Mouse (Mus musculus): ENCODE measurements around the gene Rab4b. TPM values are rescaled to one million over a fixed set of nuclear protein-coding genes. Genes with fewer than 3 reads are reported as not detected.

Gene Rab4b
- total RNA-seq (2023): 10 to 100 TPM; 91.2 to 94.2 TPM

DNA sequence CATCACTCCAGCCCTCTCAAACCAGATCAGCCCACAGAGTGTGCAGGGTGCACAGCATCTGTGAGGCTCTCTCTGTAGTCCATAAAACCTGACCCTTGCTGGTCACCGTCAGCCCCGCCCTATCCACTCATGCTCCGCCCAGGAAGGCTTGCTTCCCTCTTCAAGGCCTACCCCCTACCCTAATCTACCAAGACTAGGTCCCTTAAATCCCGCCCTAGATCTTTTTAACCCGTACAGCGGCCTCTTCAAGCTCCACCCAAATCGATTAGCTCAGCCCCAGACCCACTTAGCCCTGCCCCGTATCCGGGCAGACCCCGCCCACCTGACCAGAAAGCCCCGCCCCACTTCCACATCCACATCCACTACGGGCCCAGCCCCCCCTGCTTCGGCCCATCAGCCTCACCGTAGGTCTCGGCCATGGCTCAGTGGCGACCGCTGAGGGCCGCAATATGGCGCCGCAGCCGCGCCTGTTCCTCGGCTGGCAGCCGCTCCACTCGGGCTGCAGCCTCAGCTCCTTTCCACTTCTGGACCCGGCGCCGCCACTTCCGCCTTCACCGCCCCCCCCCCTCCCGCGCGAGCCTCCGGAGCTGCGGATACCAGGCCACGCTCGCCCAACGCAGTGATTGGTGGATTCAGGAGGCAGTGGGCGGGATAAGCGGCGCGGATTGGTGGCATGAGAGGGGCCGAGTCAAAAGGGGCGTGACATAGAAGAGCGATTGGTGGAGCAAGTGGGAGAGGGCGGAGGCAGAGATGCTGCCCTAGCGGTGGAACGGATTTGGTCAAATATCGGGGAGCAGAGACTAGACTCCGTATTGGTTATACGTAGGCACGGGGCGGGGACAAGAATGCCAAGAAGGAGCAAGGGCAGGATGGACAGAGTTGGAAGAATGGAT, at the start of gene Rab4b:
Gene Rab4b (minus strand): TSS at position 573 of the 893 bp plus-strand sequence.

DNA sequence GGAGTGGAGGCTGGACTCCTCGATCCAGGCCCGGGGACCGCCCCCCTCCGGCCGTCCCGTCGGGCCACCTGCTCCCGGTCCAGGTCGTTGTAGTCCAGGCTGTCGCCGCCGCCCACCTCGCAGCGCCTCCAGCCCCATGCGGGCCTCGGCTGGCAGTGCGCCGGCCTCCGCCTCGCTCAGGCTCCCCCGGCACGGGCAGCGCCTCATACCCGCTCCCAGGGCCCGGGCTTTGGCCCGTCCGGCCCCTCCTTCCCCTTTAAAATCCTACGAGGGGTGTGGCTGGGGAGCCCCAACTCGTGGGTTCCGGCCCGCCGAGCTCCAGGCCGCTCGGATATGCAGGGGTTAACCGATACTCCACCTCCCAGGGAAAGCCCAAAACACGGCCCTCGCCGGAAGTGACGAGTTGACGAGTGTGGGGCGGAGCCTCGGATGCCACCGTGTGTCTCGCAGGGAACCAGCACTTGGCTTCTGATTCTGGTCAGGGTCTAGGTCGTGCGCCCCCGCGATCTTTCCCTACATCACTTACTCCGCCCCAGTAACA, 49.7 kb upstream of the Rab4b start, which contains the start of gene Itpkc:
Gene Itpkc (minus strand): TSS at position 381 of the 541 bp plus-strand sequence.

DNA sequence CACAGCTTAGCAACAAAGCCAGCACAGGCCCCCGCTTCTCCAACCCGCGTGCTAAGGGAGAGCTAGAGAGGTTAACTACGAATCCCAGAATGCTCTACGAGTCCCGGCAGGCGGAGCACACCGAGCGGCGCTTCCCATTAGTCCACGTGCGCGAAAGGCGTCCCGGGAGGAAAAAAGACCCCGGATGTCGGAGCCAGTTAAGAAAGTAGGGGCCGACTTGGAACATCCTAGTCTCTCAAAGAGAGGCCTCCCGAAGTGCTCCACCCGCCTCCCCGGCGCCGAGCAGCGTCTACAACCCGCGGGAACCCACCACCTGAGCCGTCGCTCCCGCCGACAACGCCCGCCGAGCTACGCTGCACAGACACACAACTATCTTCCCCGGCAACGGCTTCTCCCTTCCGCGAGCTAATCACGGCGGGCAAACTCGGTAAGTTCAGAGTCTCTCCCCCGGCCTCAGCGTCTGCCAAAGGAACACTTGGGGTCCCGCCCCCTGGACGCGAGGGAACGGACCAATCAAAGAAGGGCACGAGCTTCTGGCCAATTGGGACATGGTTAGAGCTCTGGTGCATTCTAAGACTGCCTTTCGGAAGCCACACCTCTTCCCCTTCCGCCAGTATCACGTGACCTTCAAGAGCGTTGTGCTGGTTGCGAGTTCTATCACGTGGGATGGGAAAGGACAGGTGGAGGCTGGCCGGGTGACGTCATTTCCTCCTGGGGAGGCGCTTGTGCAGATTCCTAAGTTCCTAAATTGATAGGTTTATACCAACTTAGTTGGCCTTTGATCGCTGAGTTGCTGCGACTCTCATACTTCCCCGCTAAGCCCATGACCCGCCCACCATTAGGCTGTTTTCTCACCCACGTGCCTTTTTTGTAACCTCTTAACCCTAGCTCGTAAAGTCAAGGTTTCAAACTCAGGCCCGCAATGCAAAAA, 17.2 kb upstream of the Rab4b start, which contains the start of the genes BC024978 and Snrpa:
Gene BC024978 (plus strand): TSS at position 101 of the 931 bp plus-strand sequence.
Gene Snrpa (minus strand): TSS at position 591 of the 931 bp plus-strand sequence.

DNA sequence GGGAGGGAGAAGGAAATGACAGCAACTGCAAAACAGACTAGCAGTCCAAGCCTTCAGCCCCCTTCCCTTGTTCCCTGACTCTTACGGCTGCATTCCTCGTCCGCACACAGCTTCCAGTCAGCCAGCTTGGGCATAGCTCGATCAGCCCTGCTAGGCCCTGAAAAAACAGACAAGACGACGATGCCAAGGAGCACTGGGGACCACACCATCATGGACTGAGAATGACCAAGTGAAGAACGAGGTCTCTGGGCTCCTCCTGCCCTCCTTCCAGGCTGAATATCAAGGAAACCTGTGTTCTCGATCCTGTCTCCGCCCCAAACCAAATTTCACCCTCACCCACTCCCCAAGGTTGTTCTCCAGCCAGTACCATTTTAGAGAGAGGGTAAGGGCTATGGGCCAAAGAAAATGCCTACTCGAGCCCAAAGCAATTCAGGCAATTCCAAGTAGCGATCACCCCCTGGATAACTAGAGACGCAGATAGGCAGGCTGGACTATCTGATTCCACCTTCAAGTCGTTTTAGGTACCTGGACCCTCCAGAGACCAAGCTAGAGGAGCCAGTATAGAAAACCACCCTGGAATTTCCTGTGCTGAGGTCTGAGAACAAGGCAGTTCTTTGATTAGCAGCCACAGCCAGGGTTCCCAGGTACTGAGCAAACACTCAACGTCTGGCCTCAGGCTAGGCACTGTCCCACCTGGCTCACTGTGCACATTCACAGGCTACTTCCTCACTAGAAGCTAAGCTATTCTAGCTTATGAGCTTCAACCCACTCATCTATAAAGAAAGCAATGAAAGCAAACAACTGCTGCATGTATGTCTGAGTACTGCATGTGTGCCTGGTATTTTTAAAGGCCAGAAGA, 2.4 kb upstream of the Rab4b start, which contains the start of the genes Gm21983 and Mia:
Gene Gm21983 (minus strand): TSS at position 250 of the 859 bp plus-strand sequence.
Gene Mia (minus strand): TSS at position 321 of the 859 bp plus-strand sequence.

DNA sequence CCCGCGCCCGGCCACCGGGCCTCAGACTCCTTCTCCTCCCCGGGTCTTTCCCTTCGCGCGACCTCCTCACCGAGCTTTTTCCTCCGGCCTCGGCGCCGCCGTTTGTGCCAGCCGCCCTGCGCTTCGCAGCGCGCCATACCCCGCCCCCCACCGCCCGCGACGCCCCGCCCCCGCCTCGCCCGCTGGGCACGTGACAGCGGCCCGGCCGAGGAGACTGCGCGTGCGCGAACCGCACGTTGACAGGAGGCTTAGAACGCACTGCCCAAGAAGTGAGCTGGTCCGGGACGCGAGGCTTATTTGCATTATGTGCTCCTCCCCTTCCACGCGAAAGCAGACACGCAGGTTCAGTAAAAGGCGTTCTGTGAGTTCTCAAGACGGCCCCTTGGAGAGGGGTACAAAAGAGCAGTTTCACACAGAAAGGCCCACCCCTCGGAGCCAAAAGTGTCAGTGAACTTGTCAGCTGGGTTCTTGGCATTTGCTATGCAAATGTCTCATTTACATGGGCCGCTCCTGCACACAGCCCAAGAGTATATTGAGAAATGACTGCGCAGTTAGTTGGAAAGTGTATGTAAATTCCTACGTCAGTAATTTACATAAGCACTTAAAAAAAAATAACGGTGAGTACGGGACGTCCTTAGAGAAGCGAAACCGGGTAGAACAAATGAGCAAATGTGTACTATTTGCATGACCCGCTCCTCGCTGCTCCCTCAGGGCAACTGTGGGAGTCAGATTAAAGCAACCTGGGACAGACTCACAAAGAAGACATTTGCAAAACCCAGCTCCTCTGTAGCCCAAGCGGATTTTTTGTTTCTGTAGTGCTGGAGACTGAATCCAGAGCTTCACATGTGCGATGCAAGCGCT, 11.9 kb downstream of the Rab4b start, which contains the start of gene Egln2:
Gene Egln2 (minus strand): TSS at position 189 of the 861 bp plus-strand sequence.

DNA sequence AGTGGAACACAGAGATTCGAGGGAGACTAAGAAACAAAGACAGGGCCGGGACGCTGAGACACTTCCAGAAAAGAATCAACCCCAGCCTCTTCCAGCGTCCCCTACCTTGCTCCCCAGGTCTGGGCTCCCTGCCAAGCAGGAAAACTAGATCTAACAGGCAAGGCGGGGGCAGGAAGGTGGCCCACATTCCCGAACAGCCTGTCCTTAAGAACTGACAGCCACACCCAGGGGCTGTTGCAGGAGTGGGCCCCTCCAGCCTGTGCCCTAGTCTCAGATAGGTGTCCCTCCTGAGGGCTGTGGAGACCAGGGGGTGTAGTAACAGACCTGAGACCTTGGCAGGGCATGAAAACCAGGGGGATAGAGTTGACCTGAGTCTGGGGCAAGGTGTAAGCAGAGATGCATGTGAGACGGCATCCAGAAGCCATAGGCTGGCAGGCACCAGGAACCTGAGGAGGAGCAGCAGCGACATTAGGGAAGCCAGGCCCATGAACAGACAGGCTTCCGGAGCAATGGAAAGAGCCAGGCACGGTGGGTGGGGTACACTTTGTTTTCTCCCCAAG, 25.4 kb downstream of the Rab4b start, which contains the start of gene Cyp2t4:
Gene Cyp2t4 (plus strand): TSS at position 510 of the 560 bp plus-strand sequence.

DNA sequence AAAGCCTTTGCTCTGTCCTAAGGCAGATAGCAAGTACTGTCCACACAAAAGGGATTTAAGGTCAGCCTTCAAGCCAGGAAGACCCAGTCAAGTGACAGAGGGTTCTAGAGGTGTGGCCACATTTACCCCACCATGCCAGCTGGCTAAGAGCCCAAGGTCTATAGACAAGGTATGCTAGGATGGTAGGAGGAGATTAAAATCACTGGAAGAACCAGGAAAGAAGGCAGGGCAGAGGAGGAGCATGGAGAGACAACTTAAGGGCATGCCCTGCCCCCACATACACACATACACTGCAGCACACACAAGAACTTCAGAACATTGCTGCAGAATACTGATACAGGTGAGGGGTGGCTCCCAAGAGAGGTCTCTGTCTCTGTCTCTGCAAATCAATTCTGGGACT, 59.0 kb downstream of the Rab4b start, which contains the start of gene Cyp2f2:
Gene Cyp2f2 (plus strand): TSS at position 234 of the 400 bp plus-strand sequence.

Other genes with a start within 250 kb of the Rab4b start
- not detected for gene Cyp2a22, start 239.5 kb downstream of the Rab4b start, total RNA-seq (2023)
- gene Cyp2a12, start 149.8 kb downstream of the Rab4b start, total RNA-seq (2023): not detected
- gene Cyp2f2, start 59.0 kb downstream of the Rab4b start, total RNA-seq (2023): not detected
- gene Cyp2t4, start 25.2 kb downstream of the Rab4b start, total RNA-seq (2023): not detected
- 10 to 100 TPM; 86.3 to 86.7 TPM for gene Egln2, start 12.1 kb downstream of the Rab4b start, total RNA-seq (2023)
- not detected for gene Gm21983, start 2.2 kb upstream of the Rab4b start, total RNA-seq (2023)
- under 1 TPM in 1 of 2 experiments, not detected in 1; 0.80 TPM for gene Mia, start 2.3 kb upstream of the Rab4b start, total RNA-seq (2023)
- 10 to 100 TPM; 16.2 to 19.2 TPM for gene BC024978, start 16.9 kb upstream of the Rab4b start, total RNA-seq (2023)
- gene Snrpa, start 17.4 kb upstream of the Rab4b start, total RNA-seq (2023): 10 to 100 TPM; 69.5 to 79.4 TPM
- gene Itpkc, start 49.8 kb upstream of the Rab4b start, total RNA-seq (2023): 10 to 100 TPM; 14.9 TPM
- gene Coq8b, start 54.1 kb upstream of the Rab4b start, total RNA-seq (2023): 10 to 100 TPM; 14.7 to 22.1 TPM
- 1 to 10 TPM; 2.2 to 3.0 TPM for gene Numbl, start 79.5 kb upstream of the Rab4b start, total RNA-seq (2023)
- under 1 TPM; 0.56 to 0.90 TPM for gene Ltbp4, start 158.8 kb upstream of the Rab4b start, total RNA-seq (2023)
- gene Shkbp1, start 177.1 kb upstream of the Rab4b start, total RNA-seq (2023): 10 to 100 TPM; 80.3 to 82.3 TPM
- 1 to 10 TPM; 1.4 to 6.8 TPM for gene Gm20479, start 178.5 kb upstream of the Rab4b start, total RNA-seq (2023)

All from T-cell, adult 66 days (primary cell).